Mouse (Mus musculus) hindbrain, embryonic 12.5 days (tissue): ENCODE results near the gene Fuk. TPM values are rescaled to one million over a fixed set of nuclear protein-coding genes. Genes with fewer than 3 reads are reported as not detected.
"Not testable (repeated sequence)": the region's sequence is repeated elsewhere in the genome, so short reads cannot be mapped to it uniquely, and the experiment has no call there.

Experiments used
- ATAC-seq: fragments of 200-750 bp; cut with Nextera tagmentation; 2 replicates; pipeline ENCODE4 v1.8.0; 2017; ENCODE audit warnings: moderate TSS enrichment; ENCODE audit not compliant: low FRiP score
- H3K27ac ChIP-seq: fragments of 300-500 bp; sonication (generic); 2 replicates; pipeline ENCODE4 v1.5.1; 2016; ENCODE audit warnings: mild to moderate bottlenecking
- H3K27me3 ChIP-seq: fragments of 300-500 bp; sonication (generic); 2 replicates; pipeline ENCODE4 v1.6.1; 2016; ENCODE audit warnings: mild to moderate bottlenecking
- H3K36me3 ChIP-seq: fragments of 300-500 bp; sonication (generic); 2 replicates; pipeline ENCODE4 v1.6.1; 2016; ENCODE audit warnings: mild to moderate bottlenecking
- H3K4me1 ChIP-seq: fragments of 300-500 bp; sonication (generic); 2 replicates; pipeline ENCODE4 v1.6.1; 2016
- H3K4me2 ChIP-seq: fragments of 300-500 bp; sonication (generic); replicated peaks from 2 replicates; pipeline ENCODE4 v1.6.1; 2016; ENCODE audit warnings: mild to moderate bottlenecking
- H3K4me3 ChIP-seq: fragments of 300-500 bp; sonication (generic); 2 replicates; pipeline ENCODE4 v1.5.1; 2016; ENCODE audit warnings: mild to moderate bottlenecking
- H3K9ac ChIP-seq: fragments of 300-500 bp; sonication (generic); 2 replicates; pipeline ENCODE4 v1.6.1; 2016; ENCODE audit warnings: mild to moderate bottlenecking, moderate library complexity
- H3K9me3 ChIP-seq: fragments of 300-500 bp; sonication (generic); replicated peaks from 2 replicates; pipeline ENCODE4 v1.6.1; 2016; ENCODE audit warnings: mild to moderate bottlenecking
- WGBS: fragments of 180-500 bp; shearing (Covaris S2); methylation state at CpG from one replicate; pipeline ENCODE4 v1.1.7; 2016; 5-methylcytosine and 5-hydroxymethylcytosine counted together
- polyA plus RNA-seq: library from polyadenylated mRNA; unstranded; fragments of >200 nt; fragmentation: Nextera tagmentation; extraction: Ambion mirVana; gene quantifications from 2 replicates; pipeline ENCODE4 v1.2.1, GENCODE M21; 2016

Gene Fuk
- polyA plus RNA-seq, 1 experiment from 2014 or later, result 11.9 TPM

DNA sequence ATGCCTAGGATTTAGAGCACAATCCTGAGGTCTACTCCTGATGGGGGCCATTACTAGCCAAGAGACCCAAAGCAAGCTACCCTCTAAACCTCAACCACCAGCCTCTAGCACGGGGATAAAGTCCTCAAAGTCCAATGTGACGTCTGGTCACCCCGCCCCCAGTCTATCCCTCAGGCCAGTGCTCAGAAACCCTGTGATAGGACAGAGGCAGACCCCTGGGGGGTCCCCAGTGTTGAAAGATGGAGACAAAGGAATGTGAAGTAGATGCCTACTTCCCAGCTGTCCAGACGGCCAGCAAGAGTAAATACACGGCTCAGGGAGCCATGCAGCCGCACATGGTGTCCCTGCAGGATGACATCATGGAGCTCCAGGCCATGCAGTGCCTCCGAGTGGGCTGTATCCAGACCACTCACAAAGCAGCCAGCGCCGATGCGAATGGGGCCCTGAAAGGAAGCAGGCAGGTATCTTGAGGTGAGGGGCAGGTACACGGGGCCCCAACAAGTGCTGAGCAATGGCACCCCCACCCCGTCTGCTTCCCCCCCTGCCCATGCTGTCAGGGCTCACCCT, 12.3 kb downstream of the Fuk start:
- ATAC-seq, result no peak

DNA sequence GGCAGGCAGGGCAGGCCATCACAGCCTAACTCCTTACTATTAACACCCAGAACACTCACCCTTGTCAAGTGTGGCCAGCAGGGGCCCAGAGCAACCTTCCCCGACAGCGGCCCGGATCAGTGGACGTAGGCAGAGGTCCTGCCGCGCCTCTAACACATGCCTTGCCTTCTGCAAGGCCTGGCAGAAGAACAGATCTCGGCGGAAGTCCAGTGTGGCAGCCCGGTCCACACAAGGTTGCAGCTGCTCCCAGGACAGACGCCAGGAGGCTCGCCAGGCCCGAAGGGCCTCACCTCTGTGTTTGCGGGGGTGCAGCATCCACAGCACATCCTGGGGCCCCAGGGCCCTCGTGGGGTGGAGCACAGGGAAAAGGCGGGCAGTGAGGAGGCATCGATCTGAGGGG, 13.4 kb downstream of the Fuk start:
- 90% methylated on average over 16 of the region's 16 CpGs for WGBS
- ATAC-seq, result no peak
- Histone ChIP-seq H3K4me3 (no peak overlapping the region), H3K4me2 (no peak overlapping the region), H3K9me3 (no peaks in the 10 kb centered on the region), H3K27ac (no peak overlapping the region), H3K27me3 (no peaks in the 10 kb centered on the region), H3K9ac (no peak overlapping the region), H3K36me3 (peaks cover 64% of the 10 kb centered on the region), H3K4me1 (no peaks in the 10 kb centered on the region)

More for the DNA sequence above, 12.3 kb downstream of the Fuk start:
- Histone ChIP-seq H3K9ac (no peak overlapping the region), H3K27ac (no peak overlapping the region), H3K36me3 (peaks cover 58% of the 10 kb centered on the region), H3K4me3 (no peak overlapping the region), H3K4me2 (no peak overlapping the region), H3K4me1 (no peaks in the 10 kb centered on the region), H3K27me3 (no peaks in the 10 kb centered on the region), H3K9me3 (no peaks in the 10 kb centered on the region)
- 66% methylated on average over 12 of the region's 12 CpGs for WGBS

DNA sequence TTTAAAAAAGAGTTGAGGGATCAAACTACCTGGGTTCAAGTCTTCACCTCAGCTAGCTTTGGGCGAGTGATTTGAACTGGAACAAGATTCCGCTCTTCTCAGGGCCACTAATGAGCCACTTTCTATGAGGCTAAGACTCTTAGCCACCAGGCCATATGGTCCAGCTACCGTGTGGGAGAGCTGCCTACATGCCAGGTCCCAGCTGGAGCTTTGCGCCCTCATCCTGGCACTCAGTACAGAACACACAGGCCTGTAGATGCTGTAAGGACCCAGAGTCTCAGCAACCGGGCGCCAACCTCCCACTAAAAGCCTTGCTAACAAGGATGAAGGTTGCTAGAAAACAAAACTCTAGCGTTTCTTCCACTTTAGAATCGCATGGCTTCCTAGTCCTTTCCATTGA, 13.8 kb downstream of the Fuk start:
- H3K27me3 ChIP-seq, result no peaks in the 10 kb centered on the region
- 92% methylated on average over 8 of the region's 8 CpGs for WGBS
- no peak overlapping the region for H3K27ac ChIP-seq
- no peak overlapping the region for H3K9ac ChIP-seq
- H3K4me2 ChIP-seq, result no peak overlapping the region
- ATAC-seq, result no peak
- H3K9me3 ChIP-seq, result no peaks in the 10 kb centered on the region
- H3K4me1 ChIP-seq, result no peaks in the 10 kb centered on the region
- no peak overlapping the region for H3K4me3 ChIP-seq
- H3K36me3 ChIP-seq, result peaks cover 66% of the 10 kb centered on the region

DNA sequence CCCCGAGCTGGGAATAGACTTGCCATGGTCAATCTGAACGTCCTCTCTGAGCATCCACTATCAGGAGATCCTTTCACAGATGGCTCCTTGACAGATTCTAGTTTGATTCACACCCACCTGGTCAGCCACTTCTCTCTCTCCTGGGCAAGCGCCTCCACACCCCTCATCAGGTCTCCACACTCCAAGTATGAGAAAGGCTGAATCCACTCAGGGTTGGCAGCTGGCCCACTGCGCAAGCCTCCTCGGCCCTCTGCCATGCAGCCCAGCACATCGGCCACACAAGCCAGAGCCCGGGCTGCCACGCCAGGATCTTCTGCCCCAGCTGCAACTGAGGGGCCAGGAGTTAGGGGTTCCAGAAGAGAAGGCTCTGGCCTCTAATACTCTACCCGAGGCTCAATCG, 14.7 kb downstream of the Fuk start:
- no peak overlapping the region for H3K4me3 ChIP-seq
- no peak overlapping the region for H3K9ac ChIP-seq
- no peaks in the 10 kb centered on the region for H3K9me3 ChIP-seq
- no peaks in the 10 kb centered on the region for H3K27me3 ChIP-seq
- no peak overlapping the region for H3K27ac ChIP-seq
- no peak overlapping the region for H3K4me2 ChIP-seq
- no peak for ATAC-seq
- no peaks in the 10 kb centered on the region for H3K4me1 ChIP-seq
- 93% methylated on average over 10 of the region's 10 CpGs for WGBS
- H3K36me3 ChIP-seq, result peaks cover 66% of the 10 kb centered on the region

DNA sequence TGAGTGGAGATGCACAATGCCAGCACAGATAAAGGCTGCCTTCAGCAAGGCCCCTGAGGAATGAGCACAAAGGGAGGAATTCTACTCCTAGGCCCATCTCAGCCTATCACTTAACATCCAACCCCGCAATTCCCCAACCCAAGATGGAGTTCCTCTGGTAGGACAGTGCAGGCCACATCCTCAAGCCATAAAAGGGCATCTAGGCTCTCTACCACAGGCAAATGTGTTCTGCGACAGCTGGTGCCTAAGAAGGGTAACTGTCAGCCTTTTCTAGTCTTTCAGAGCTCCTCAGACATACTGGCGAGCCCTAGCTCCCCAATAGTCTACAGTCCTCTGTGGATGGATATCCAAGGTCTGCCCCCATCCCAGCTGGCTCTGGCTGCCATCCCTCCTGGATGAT, 15.7 kb downstream of the Fuk start:
- no peaks in the 10 kb centered on the region for H3K4me1 ChIP-seq
- WGBS, result 91% methylated on average over 3 of the region's 3 CpGs
- no peak overlapping the region for H3K9ac ChIP-seq
- peaks cover 70% of the 10 kb centered on the region for H3K36me3 ChIP-seq
- no peak overlapping the region for H3K4me2 ChIP-seq
- no peak for ATAC-seq
- no peak overlapping the region for H3K4me3 ChIP-seq
- no peaks in the 10 kb centered on the region for H3K9me3 ChIP-seq
- no peaks in the 10 kb centered on the region for H3K27me3 ChIP-seq
- no peak overlapping the region for H3K27ac ChIP-seq

DNA sequence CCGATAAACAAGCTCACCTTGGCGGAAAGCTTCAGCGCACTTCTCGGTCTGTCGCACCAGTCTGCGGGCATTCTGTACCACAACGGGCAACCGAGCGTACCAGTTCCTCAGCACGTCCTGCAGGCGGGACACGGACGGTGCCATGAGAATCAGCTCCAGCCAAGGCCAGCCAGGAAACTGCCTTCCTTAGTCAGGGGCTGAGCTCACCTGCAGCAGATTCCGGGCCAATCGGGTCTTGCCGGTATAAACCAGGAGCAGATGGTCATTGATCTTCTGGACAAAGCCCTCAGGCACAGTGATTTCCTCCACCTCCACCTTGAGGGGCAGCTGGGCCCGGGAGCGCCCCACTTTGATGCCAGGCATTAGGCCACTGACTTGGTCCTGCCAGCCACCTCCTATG, 18.5 kb downstream of the Fuk start:
- no peak overlapping the region for H3K9ac ChIP-seq
- no peaks in the 10 kb centered on the region for H3K27me3 ChIP-seq
- H3K4me3 ChIP-seq, result no peak overlapping the region
- H3K4me1 ChIP-seq, result no peaks in the 10 kb centered on the region
- 97% methylated on average over 18 of the region's 18 CpGs for WGBS
- no peak for ATAC-seq
- H3K4me2 ChIP-seq, result no peak overlapping the region
- peaks cover 79% of the 10 kb centered on the region for H3K36me3 ChIP-seq
- no peak overlapping the region for H3K27ac ChIP-seq
- no peaks in the 10 kb centered on the region for H3K9me3 ChIP-seq

DNA sequence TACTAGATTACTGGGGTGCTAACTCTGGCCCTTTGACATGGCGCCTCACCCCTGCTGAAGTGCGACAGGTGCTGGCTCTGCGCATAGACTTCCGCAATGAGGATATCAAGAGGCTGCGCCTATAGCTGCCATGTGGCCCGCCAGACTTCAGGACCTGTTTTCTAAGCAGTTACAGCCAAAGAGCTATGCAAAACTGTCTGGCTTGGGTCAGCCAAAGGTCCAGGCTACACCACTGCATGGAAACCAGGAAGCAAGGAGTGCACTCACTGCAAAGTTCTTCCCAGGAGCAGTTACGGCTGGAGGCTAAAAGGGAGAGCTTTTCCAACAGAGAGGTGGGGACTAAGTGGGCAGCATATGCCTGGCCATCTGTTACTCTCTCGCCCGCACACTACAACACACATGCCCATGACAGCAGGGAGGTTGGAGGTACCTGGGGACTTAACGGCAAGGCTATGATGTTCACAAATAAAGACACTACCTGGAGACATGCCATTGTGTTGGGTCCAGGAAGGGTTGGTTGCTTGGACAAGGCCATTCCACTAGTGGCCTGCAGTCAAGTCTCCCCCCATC, 20.5 kb downstream of the Fuk start:
- Histone ChIP-seq H3K9ac (no peak overlapping the region), H3K27ac (no peak overlapping the region), H3K9me3 (no peaks in the 10 kb centered on the region), H3K4me2 (no peak overlapping the region), H3K4me1 (no peaks in the 10 kb centered on the region), H3K36me3 (peaks cover 71% of the 10 kb centered on the region), H3K27me3 (no peaks in the 10 kb centered on the region), H3K4me3 (no peak overlapping the region)
- 95% methylated on average over 10 of the region's 10 CpGs for WGBS
- no peak for ATAC-seq

DNA sequence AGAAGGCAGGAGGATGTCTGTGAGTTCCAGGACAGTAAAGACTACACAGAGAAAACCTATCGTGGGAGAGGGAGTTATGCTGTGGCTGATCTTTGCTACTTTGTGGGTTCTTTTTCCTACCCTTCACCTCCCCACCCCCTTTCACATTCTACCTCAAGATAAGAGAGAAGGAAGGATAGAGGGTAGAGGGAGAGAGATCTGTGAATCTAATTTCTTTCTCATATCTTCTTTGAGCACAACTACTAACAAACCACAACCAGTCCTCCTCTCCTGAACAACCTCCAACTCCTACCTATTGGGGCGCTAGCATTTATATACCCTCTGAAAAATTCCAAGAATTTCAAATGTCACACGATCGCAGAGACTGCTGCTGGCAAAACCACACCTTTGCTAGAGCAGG, 24.4 kb downstream of the Fuk start:
- no peak overlapping the region for H3K9ac ChIP-seq
- H3K27ac ChIP-seq, result no peak overlapping the region
- no peak overlapping the region for H3K4me2 ChIP-seq
- no peaks in the 10 kb centered on the region for H3K4me1 ChIP-seq
- H3K4me3 ChIP-seq, result no peak overlapping the region
- no peaks in the 10 kb centered on the region for H3K27me3 ChIP-seq
- no peaks in the 10 kb centered on the region for H3K9me3 ChIP-seq
- 91% methylated on average over 4 of the region's 4 CpGs for WGBS
- ATAC-seq, result no peak
- peaks cover 80% of the 10 kb centered on the region for H3K36me3 ChIP-seq

DNA sequence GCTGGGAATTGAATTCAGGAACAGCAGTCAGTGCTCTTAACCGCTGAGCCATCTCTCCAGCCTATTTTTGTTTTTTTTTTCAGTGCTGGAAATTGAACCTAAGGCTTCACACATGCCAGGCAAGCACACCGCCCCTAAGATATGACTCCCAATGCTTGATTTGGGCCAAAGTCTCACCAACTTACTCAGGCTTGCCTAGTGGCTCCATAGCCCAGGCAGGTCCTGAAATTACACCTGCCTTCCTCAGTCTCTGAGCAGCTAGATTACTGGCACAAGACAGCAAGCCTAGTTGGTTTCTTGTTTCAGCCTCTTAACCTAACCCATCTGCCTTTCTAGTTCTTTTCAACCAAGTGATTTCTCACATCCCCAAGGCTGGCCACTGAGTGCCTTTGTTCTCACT, 31.8 kb downstream of the Fuk start:
- H3K9ac ChIP-seq, result no peak overlapping the region
- H3K27ac ChIP-seq, result no peak overlapping the region
- no peaks in the 10 kb centered on the region for H3K4me1 ChIP-seq
- H3K4me3 ChIP-seq, result no peak overlapping the region
- no peaks in the 10 kb centered on the region for H3K9me3 ChIP-seq
- 97% methylated on average over 2 of the region's 2 CpGs for WGBS
- no peaks in the 10 kb centered on the region for H3K27me3 ChIP-seq
- H3K4me2 ChIP-seq, result no peak overlapping the region
- no peak for ATAC-seq
- H3K36me3 ChIP-seq, result peaks cover 92% of the 10 kb centered on the region

DNA sequence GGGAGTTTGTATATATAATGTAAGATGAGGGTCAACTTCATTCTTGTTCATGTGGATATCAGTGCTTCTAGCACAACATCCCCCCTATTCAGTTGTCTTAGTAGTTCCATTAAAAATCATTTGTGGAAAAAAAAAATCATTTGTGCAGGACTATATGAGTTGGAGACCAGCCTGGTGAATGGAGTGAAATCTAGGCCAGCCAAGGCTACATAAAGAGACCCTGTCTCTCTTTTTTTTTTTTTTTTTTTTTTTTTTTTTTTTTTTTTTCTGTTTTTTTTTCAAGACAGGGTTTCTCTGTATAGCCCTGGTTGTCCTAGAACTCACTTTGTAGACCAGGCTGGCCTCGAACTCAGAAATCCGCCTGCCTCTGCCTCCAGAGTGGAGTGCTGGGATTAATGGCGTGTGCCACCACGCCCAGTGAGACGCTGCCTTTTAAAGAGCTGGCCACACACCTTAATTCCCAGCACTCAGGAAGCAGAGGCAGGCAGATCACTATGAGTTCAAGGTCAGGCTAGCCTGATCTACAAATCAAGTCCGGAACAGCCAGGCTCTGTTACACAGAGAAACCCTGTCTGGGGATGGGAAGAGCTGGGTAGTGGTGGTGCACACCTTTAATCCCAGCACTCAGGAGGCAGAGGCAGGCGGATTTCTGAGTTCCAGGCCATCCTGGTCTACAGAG, 40.8 kb downstream of the Fuk start:
- H3K36me3 ChIP-seq, result peaks cover 87% of the 10 kb centered on the region
- WGBS, result 93% methylated on average over 7 of the region's 7 CpGs

DNA sequence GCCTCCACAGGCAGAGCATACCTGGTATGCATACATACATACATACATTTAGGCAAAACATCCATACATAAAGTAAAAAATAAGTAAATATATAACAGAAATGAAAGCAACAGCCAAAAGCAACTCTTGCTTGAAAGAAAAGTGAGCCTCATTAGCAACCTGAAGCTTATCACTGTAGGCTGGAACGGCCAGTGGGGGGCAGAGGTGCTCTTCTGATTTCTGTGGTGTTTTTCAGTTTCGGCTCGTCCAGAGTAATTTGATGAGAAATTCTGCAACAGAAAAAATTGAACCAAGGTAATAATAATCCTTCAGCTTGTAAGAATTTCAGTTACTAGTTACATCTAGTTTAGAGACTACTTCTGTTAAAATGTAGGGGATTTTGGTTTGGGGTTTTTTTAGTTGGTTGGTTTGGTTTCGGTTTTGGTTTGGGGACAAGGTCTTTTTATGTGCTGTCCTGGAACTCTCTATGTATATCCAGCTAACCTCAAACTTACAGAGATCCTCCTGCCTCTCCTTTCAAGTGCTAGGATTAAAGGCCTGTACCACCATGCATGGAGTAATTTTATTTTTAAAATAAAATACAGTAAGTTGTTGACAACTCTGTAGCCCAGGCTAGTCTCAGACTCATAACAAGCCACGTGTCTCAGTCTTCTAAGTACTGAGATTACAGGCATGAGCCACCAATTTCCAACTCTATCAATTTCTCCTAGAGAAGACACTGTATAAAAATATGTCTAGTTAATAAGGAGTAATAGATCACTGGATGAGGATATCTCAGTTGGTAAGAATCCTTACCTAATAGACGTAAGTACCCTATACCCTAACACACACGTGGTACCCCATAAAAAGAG, 42.4 kb downstream of the Fuk start:
- no peaks in the 10 kb centered on the region for H3K27me3 ChIP-seq
- H3K9ac ChIP-seq, result no peak overlapping the region
- no peak overlapping the region for H3K27ac ChIP-seq
- H3K4me2 ChIP-seq, result no peak overlapping the region
- H3K36me3 ChIP-seq, result peaks cover 89% of the 10 kb centered on the region
- ATAC-seq, result no peak
- no peak overlapping the region for H3K4me3 ChIP-seq
- WGBS, result 90% methylated on average over 7 of the region's 7 CpGs
- H3K4me1 ChIP-seq, result no peaks in the 10 kb centered on the region
- H3K9me3 ChIP-seq, result no peaks in the 10 kb centered on the region

More for the DNA sequence above, 40.8 kb downstream of the Fuk start:
- not testable (repeated sequence) for ATAC-seq, H3K9ac ChIP-seq, H3K27ac ChIP-seq, H3K27me3 ChIP-seq, H3K9me3 ChIP-seq, H3K4me2 ChIP-seq, H3K4me3 ChIP-seq, H3K4me1 ChIP-seq

DNA sequence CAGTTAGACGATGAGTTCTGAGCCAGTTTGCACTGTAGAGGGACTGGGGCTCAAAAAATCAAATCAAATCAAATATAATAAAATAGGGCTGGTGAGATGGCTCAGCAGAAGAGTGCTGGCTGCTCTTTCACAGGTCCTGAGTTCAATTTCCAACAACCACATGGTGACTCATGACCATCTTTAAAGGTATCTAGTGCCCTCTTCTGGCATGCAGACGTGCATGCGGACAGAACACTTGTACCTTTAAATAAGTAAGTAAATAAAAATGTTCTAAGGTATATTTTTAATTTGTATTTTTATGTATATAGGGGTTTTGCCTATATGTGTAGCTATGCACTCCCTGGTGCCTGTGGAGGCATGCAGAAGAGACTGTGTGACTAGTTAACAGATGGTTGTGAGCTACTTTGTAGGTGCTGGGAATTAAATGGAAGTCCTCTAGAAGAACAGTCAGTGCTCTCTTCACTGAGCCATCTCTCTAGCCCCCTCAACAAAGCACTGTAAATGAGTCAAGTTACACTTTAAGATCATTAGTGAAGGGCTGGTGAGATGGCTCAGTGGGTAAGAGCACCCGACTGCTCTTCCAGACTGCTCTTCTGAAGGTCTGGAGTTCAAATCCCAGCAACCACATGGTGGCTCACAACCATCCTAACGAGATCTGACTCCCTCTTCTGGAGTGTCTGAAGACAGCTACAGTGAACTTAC, 45.4 kb downstream of the Fuk start:
- ATAC-seq, result no peak
- WGBS, result 90% methylated on average over 5 of the region's 5 CpGs
- Histone ChIP-seq H3K4me2 (no peak overlapping the region), H3K4me1 (no peaks in the 10 kb centered on the region), H3K27me3 (no peaks in the 10 kb centered on the region), H3K4me3 (no peak overlapping the region), H3K27ac (no peak overlapping the region), H3K9me3 (no peaks in the 10 kb centered on the region), H3K9ac (no peak overlapping the region), H3K36me3 (peaks cover 87% of the 10 kb centered on the region)
